Mouse (Mus musculus): Measurements from ENCODE around the gene Prn. TPM values are rescaled to one million over a fixed set of nuclear protein-coding genes. Genes with fewer than 3 reads are reported as not detected.

Gene Prn
- polyA plus RNA-seq, 1 experiment from 2014 or later = 0.35 TPM

GRCm38 (mm10) chr2:131907311-131907710, 2.4 kb upstream of the Prn start:
- no peak overlapping the region for H3K4me2 ChIP-seq
- WGBS = 75% methylated on average over 5 of the region's 5 CpGs
- H3K4me3 ChIP-seq = no peak overlapping the region
- H3K36me3 ChIP-seq = no peaks in the 10 kb centered on the region
- no peaks in the 10 kb centered on the region for H3K27me3 ChIP-seq
- H3K4me1 ChIP-seq = peaks cover 18% of the 10 kb centered on the region
- no peak overlapping the region for H3K27ac ChIP-seq
- no peak for ATAC-seq (ENCODE audit: insufficient number of reproducible peaks, insufficient read depth, low FRiP score, low TSS enrichment, low read depth)
- no peak overlapping the region for H3K9ac ChIP-seq
- no peaks in the 10 kb centered on the region for H3K9me3 ChIP-seq

DNA sequence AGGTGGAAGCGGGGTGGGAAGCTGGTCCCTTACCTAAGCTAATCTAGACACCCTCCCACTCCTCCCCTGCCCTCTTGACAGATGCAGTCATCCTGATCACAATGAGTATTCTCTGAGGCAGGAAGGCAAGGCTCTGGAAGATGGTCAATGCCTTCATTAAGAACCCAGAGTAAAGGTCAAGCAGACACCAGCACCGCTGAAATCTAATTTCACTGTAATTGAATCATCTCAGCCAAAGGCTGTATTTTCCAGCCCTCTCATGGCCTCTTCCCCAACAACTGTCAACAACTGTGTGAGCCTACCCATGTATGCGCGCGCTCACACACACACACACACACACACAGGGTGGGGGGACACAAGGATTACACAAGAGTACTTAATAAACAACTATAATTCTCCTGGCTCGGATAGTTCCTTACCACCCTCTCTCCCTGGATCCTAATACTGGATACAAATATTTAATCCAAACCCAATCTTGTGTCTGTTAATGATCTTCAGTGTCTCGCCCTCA, 1.4 kb upstream of the Prn start:
- H3K4me3 ChIP-seq = no peak overlapping the region
- no peak for ATAC-seq (ENCODE audit: insufficient number of reproducible peaks, insufficient read depth, low FRiP score, low TSS enrichment, low read depth)
- H3K27ac ChIP-seq = no peak overlapping the region
- H3K4me1 ChIP-seq = peaks cover 18% of the 10 kb centered on the region
- no peak overlapping the region for H3K4me2 ChIP-seq
- H3K9ac ChIP-seq = no peak overlapping the region
- H3K9me3 ChIP-seq = no peaks in the 10 kb centered on the region
- H3K27me3 ChIP-seq = no peaks in the 10 kb centered on the region
- 0 out of 2 replicates have a peak, but pooled peaks cover under 1% of the 10 kb centered on the region for H3K36me3 ChIP-seq
- WGBS = 78% methylated on average over 7 of the region's 7 CpGs

- H3K4me2 ChIP-seq = peak overlapping the region; percentile 66
- H3K27me3 ChIP-seq = no peaks in the 10 kb centered on the region
- no peak overlapping the region for H3K9ac ChIP-seq
- no peaks in the 10 kb centered on the region for H3K9me3 ChIP-seq
- ATAC-seq (ENCODE audit: insufficient number of reproducible peaks, insufficient read depth, low FRiP score, low TSS enrichment, low read depth) = no peak
- H3K36me3 ChIP-seq = 0 out of 2 replicates have a peak, but pooled peaks cover 2% of the 10 kb centered on the region
- no peak overlapping the region for H3K27ac ChIP-seq
- peaks cover 18% of the 10 kb centered on the region for H3K4me1 ChIP-seq
- WGBS = 89% methylated on average over 1 of the region's 1 CpGs
- H3K4me3 ChIP-seq = no peak overlapping the region
These were observed 851 bp upstream of the Prn start for GRCm38 (mm10) chr2:131908906-131909305.

DNA sequence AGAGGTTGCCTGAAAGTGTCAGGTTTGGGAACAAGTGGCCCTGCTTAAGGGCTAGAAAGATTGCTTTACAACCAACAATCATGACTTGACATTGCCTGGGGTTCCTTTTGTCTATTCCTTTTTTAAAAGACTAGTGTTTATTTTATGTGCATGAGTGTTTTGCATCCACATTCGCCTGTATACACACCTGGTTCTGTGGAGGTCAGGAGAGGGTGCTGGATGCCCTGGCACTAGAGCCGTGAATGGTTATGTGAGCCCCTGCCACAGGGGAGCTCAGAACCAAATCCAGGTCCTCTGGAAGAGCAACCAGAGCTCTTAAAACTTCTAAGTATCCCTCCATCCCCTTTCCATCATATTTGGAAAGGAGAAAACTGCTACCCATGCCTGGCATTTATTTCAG, 1.1 kb downstream of the Prn start:
- Histone ChIP-seq H3K4me2 (peak overlapping the region; percentile 66), H3K4me3 (peak overlapping the region; percentile 75), H3K27ac (no peak overlapping the region), H3K4me1 (peaks cover 18% of the 10 kb centered on the region), H3K36me3 (peaks cover 6% of the 10 kb centered on the region; the same call in 1 of the 2 replicates), H3K27me3 (no peaks in the 10 kb centered on the region), H3K9ac (0 out of 2 replicates have a peak overlapping the region, but pooled peaks have one; percentile 32), H3K9me3 (no peaks in the 10 kb centered on the region)
- no peak for ATAC-seq (ENCODE audit: insufficient number of reproducible peaks, insufficient read depth, low FRiP score, low TSS enrichment, low read depth)
- 59% methylated on average over 2 of the region's 2 CpGs for WGBS

GRCm38 (mm10) chr2:131911341-131911740, 1.6 kb downstream of the Prn start:
- Histone ChIP-seq H3K4me1 (peaks cover 18% of the 10 kb centered on the region), H3K4me2 (peak overlapping the region; percentile 66), H3K27ac (no peak overlapping the region), H3K27me3 (no peaks in the 10 kb centered on the region), H3K9ac (peak overlapping the region; percentile 41; the same call in 1 of the 2 replicates), H3K9me3 (no peaks in the 10 kb centered on the region), H3K4me3 (no peak overlapping the region), H3K36me3 (peaks cover 10% of the 10 kb centered on the region; the same call in 1 of the 2 replicates)
- ATAC-seq (ENCODE audit: insufficient number of reproducible peaks, insufficient read depth, low FRiP score, low TSS enrichment, low read depth) = no peak
- WGBS = 30% methylated on average over 4 of the region's 4 CpGs

- 81% methylated on average over 8 of the region's 8 CpGs for WGBS
- H3K9me3 ChIP-seq = no peaks in the 10 kb centered on the region
- H3K36me3 ChIP-seq = peaks cover 13% of the 10 kb centered on the region
- no peak overlapping the region for H3K4me2 ChIP-seq
- ATAC-seq (ENCODE audit: insufficient number of reproducible peaks, insufficient read depth, low FRiP score, low TSS enrichment, low read depth) = no peak
- H3K27me3 ChIP-seq = no peaks in the 10 kb centered on the region
- H3K4me1 ChIP-seq = peaks cover 18% of the 10 kb centered on the region
- H3K4me3 ChIP-seq = no peak overlapping the region
- no peak overlapping the region for H3K27ac ChIP-seq
- no peak overlapping the region for H3K9ac ChIP-seq
These were observed 2.9 kb downstream of the Prn start for GRCm38 (mm10) chr2:131912526-131913258.

DNA sequence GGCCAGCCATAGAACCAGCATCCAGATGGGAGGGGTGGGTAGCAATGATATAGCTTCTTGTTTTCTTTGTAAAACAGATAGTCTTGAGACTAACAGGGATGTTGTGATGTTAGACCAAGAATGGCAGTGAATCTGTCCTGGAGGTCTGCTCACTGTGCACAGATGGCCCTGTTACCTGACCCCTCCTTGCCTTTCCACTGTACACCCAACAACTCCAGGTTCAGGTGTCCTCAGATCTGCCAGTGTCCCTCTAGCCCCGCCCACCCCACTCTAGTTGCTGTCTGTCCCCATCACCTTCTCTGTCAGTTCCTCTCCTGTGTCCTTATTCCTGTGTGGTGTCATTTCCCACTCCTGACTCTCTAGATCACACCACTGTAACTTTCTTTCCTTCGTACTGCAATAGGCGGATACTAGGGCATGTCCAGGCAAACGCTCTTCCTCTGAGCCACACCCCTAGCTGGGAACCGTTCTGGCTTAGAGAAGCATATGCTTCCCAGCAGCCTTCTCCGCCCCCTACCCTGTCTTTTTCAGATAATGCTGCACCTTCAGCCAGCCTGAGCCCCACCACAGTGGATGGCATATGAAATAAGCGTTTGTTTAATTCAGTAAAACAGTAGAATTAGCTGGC, 22.6 kb downstream of the Prn start:
- H3K36me3 ChIP-seq = peaks cover 11% of the 10 kb centered on the region
- no peak overlapping the region for H3K4me2 ChIP-seq
- no peak for ATAC-seq (ENCODE audit: insufficient number of reproducible peaks, insufficient read depth, low FRiP score, low TSS enrichment, low read depth)
- no peak overlapping the region for H3K9ac ChIP-seq
- H3K27me3 ChIP-seq = no peaks in the 10 kb centered on the region
- no peak overlapping the region for H3K27ac ChIP-seq
- H3K4me1 ChIP-seq = 0 out of 2 replicates have a peak, but pooled peaks cover 8% of the 10 kb centered on the region
- no peak overlapping the region for H3K4me3 ChIP-seq
- 59% methylated on average over 7 of the region's 7 CpGs for WGBS
- H3K9me3 ChIP-seq = no peaks in the 10 kb centered on the region

GRCm38 (mm10) chr2:131933013-131933412, 23.3 kb downstream of the Prn start:
- no peak overlapping the region for H3K4me2 ChIP-seq
- WGBS = 26% methylated on average over 6 of the region's 6 CpGs
- no peak overlapping the region for H3K4me3 ChIP-seq
- ATAC-seq (ENCODE audit: insufficient number of reproducible peaks, insufficient read depth, low FRiP score, low TSS enrichment, low read depth) = no peak
- no peaks in the 10 kb centered on the region for H3K9me3 ChIP-seq
- peaks cover 14% of the 10 kb centered on the region for H3K36me3 ChIP-seq
- 0 out of 2 replicates have a peak, but pooled peaks cover 8% of the 10 kb centered on the region for H3K4me1 ChIP-seq
- H3K27me3 ChIP-seq = no peaks in the 10 kb centered on the region
- no peak overlapping the region for H3K27ac ChIP-seq
- H3K9ac ChIP-seq = no peak overlapping the region

GRCm38 (mm10) chr2:131933598-131933997, 23.8 kb downstream of the Prn start:
- Histone ChIP-seq H3K9me3 (no peaks in the 10 kb centered on the region), H3K36me3 (peaks cover 14% of the 10 kb centered on the region), H3K27ac (no peak overlapping the region), H3K4me1 (0 out of 2 replicates have a peak, but pooled peaks cover 8% of the 10 kb centered on the region), H3K27me3 (no peaks in the 10 kb centered on the region), H3K4me3 (no peak overlapping the region), H3K4me2 (no peak overlapping the region), H3K9ac (no peak overlapping the region)
- WGBS = 58% methylated on average over 3 of the region's 3 CpGs
- no peak for ATAC-seq (ENCODE audit: insufficient number of reproducible peaks, insufficient read depth, low FRiP score, low TSS enrichment, low read depth)

- Histone ChIP-seq H3K36me3 (peaks cover 14% of the 10 kb centered on the region), H3K27ac (no peak overlapping the region), H3K4me3 (no peak overlapping the region), H3K4me2 (no peak overlapping the region), H3K4me1 (0 out of 2 replicates have a peak, but pooled peaks cover 8% of the 10 kb centered on the region), H3K27me3 (no peaks in the 10 kb centered on the region), H3K9me3 (no peaks in the 10 kb centered on the region), H3K9ac (no peak overlapping the region)
- no peak for ATAC-seq (ENCODE audit: insufficient number of reproducible peaks, insufficient read depth, low FRiP score, low TSS enrichment, low read depth)
- WGBS = 88% methylated on average over 2 of the region's 2 CpGs
These were observed 24.5 kb downstream of the Prn start for GRCm38 (mm10) chr2:131934243-131934642.

GRCm38 (mm10) chr2:131935390-131936105, 25.8 kb downstream of the Prn start:
- H3K4me3 ChIP-seq = no peak overlapping the region
- 74% methylated on average over 10 of the region's 10 CpGs for WGBS
- no peaks in the 10 kb centered on the region for H3K27me3 ChIP-seq
- H3K4me1 ChIP-seq = 0 out of 2 replicates have a peak, but pooled peaks cover 8% of the 10 kb centered on the region
- no peak for ATAC-seq (ENCODE audit: insufficient number of reproducible peaks, insufficient read depth, low FRiP score, low TSS enrichment, low read depth)
- H3K9me3 ChIP-seq = no peaks in the 10 kb centered on the region
- H3K9ac ChIP-seq = no peak overlapping the region
- H3K4me2 ChIP-seq = no peak overlapping the region
- H3K27ac ChIP-seq = no peak overlapping the region
- peaks cover 14% of the 10 kb centered on the region for H3K36me3 ChIP-seq

Data from embryonic facial prominence, embryonic 13.5 days (tissue).